Mouse (Mus musculus): Measurements from ENCODE around the gene Cdk4. TPM values are rescaled to one million over a fixed set of nuclear protein-coding genes. Genes with fewer than 3 reads are reported as not detected.

Cdk4 gene
- total RNA-seq (2021): 10 to 100 TPM; 29.7 to 38.9 TPM
- long read RNA-seq, experiment 1, transcript Cdk4-201 (8 exons, 2,053 nt): major isoform, 23 of 27 reads
- long read RNA-seq, experiment 1, partial matches to known transcripts: 0 of 27 reads
- long read RNA-seq, experiment 1, other reads (novel, unspliced or antisense): 4 of 27 reads
- long read RNA-seq, experiment 2, transcript Cdk4-201 (8 exons, 2,053 nt): major isoform, 29 of 41 reads
- long read RNA-seq, experiment 2, partial matches to known transcripts: 2 of 41 reads
- long read RNA-seq, experiment 2, other reads (novel, unspliced or antisense): 8 of 41 reads

GRCm38 (mm10) chr10:127063239-127063872 is at the start of gene Cdk4:
Cdk4 (plus strand) TSS chr10:127063534.
- intact Hi-C loops (cut with DNase I): no loop called here
- DNase-seq: peak; percentile 97

DNA sequence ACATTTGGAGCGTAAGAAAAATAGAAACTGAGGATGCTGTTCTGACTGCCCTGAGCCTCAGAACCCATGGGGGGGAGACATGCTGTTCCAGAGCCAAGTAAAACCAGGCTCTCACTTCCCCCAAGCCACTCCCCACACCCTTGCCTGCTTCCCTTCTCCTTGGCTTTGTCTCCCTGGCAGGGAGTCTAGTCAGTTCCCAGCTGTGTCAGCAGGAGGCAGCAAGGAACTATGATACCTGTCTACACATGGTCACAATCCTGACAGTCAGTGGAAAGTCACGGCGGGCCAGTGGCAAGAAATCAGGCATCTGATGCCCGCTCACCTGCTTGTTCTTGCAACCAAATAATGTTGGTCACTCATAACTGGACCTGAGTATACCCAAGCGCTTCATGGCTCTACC is 46.8 kb upstream of the Cdk4 start:
- intact Hi-C loops (cut with DNase I): no loop called here
- peak in 1 of 2 experiments; percentile 24 for DNase-seq

GRCm38 (mm10) chr10:127017071-127017470 is 46.3 kb upstream of the Cdk4 start:
- intact Hi-C loops (cut with DNase I): no loop called here
- DNase-seq: no peak

GRCm38 (mm10) chr10:127018422-127018821 is 44.9 kb upstream of the Cdk4 start:
- intact Hi-C loops (cut with DNase I): no loop called here
- DNase-seq: no peak

DNA sequence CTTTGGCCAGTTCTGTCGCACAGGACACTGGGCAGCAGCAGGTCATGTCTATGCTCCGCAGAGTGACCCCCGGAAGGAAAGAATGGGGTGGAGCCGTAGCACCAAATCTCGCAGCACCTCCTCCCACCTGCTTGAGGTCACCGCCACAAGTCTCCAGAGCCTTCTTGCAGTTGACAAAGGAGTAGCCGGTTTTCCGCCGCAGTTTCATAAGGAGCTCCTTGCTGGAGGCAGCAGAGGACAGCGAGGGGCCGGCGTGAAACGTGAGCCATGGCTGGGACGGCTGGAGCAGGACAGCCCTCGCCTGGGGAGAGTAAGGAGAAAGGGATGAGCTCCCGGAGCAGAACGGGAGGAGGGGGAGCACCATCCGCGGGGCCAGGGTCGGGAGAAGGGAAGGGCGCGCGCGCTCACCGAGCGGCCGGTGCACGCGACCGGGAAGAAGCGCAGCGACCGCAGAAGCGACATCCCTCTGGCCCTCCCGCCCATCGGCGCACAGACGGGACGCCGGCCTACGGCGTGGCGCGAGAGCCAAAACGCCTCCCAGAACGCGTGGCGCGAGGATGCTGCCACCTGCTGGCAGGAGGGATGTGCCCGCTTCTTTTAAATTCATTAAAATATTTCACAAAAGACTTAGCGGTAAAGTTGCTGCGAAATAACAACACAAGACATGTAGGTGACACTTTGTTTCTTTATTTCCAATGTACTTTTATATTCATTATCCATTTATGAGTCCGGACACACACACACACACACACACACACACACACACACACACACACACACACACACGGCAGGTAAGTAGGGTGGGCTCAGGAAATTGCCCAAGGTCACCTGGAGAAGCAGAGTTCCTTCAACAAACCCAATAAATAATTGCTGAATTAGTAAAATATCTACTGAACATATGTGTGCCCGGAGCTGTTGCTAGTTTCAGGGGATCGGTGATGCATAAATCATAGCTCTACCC is 32.7 kb upstream of the Cdk4 start, which contains the start of gene Tsfm:
Tsfm (minus strand) TSS at position 505 of the 961 bp plus-strand sequence.
- intact Hi-C loops (cut with DNase I): loop anchor here (1.0 to 5.0 kb wide), 2 partner anchors 38 to 111 kb away; no protein-coding TSS in a partner anchor
- DNase-seq: peak; percentile 88 to 92

DNA sequence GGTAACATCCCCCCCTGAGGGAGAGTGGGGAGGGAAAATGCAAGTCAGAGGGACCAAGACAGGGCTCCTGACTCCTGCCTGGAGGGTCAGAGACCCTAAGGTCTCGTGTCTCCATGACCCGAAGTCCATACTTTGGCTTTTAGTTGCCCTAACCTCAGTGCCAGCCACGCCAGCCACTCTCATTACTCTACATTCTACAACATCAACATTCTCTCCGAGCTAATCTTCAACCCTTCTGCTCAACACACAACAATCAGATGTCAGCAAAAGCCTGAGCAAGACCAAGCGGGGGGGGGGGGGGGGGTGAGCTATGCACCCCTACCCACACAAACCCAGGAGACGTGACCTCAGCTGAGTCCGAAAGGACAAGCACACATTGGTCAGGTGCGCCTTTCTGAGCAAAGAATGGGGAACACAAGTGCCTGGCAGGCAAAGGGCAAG is 30.0 kb upstream of the Cdk4 start:
- intact Hi-C loops (cut with DNase I): loop anchor here (5.0 kb wide), 1 partner anchor 41 kb away; no protein-coding TSS in a partner anchor
- DNase-seq: no peak

DNA sequence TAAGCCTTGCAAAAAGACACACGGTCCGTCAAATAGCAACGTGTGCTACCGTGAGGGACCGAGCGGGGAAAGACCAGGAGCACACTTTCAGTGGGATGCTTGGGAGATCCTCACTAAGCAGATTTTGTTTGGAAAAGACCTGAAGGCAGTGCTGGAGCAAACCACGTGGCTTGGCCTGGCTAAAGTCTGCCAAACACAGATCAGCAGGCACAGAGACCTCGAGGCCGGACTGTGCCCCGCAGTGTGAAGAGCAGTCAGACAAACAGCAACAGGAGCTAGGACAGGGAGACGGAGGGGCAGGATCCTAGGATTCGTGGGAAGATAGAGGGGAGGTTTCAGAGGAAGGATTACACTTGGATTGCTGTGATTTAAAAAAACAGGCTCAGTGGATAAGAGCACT is 27.1 kb upstream of the Cdk4 start:
- DNase-seq: no peak
- intact Hi-C loops (cut with DNase I): no loop called here

- intact Hi-C loops (cut with DNase I): no loop called here
- no peak for DNase-seq
These were observed 25.7 kb upstream of the Cdk4 start for GRCm38 (mm10) chr10:127037641-127038040.

DNA sequence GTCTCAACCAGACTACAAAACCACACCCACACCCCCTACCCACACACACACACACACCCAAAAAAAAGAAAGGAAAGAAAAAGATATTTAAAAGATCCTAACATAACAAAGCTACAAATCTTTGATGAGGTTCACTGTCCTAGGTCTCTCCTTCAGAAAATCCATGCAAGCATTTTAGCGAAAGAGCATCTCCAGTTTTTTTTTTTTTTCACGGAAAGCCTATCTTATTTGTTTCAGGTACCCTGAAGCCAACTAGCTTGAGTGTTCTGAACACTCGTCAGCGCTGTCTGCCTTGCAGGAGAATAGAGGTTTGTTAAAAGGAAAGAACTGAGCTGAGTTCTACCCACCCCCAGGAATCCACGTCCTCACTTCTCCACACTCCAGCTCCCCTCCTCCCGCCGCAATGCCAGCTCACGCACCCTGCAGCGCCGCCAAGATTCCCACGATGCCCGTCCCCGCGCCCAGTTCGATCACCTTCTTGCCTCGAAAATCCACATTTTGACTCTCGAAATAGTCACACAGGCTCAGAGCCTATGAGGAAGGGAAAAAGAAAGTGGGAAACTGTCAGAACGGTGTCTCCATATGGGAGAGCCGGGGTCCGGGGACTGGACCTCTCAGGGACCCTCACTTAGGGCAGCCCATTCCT is 22.6 kb upstream of the Cdk4 start:
- DNase-seq: no peak
- intact Hi-C loops (cut with DNase I): no loop called here

DNA sequence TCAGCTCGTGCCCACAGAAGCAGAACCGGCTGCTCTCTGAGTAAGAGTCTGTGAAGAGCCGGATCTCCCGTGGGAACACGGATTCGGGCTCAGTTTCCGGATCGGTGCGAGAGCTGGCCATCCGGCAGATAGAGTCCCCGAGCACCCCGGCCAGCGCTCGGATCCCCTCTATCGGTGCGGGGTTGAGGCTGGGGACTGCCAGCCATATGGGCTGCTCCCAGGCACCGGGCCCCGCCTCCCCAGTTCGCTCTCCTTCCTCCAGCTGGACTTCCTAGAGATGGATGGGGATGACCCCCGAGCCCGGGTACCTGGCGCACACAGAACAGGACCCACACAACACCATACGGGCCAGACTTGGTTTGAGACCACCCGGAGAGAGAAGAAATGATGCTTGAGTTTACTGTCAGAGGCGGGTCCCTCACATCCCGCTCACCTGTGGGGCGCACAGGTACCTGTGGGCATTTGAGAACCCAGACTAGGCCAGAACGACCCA is 22.0 kb upstream of the Cdk4 start, which contains the start of the genes Mettl1 and Eef1akmt3:
Mettl1 (plus strand) TSS at position 141 of the 493 bp plus-strand sequence.
Eef1akmt3 (minus strand) TSS at position 240 of the 493 bp plus-strand sequence.
- intact Hi-C loops (cut with DNase I): no loop called here
- DNase-seq: peak in 1 of 2 experiments; percentile 34

- peak; percentile 79 to 88 for DNase-seq
- intact Hi-C loops (cut with DNase I): no loop called here
These were observed 21.5 kb upstream of the Cdk4 start for GRCm38 (mm10) chr10:127041774-127042338.

DNA sequence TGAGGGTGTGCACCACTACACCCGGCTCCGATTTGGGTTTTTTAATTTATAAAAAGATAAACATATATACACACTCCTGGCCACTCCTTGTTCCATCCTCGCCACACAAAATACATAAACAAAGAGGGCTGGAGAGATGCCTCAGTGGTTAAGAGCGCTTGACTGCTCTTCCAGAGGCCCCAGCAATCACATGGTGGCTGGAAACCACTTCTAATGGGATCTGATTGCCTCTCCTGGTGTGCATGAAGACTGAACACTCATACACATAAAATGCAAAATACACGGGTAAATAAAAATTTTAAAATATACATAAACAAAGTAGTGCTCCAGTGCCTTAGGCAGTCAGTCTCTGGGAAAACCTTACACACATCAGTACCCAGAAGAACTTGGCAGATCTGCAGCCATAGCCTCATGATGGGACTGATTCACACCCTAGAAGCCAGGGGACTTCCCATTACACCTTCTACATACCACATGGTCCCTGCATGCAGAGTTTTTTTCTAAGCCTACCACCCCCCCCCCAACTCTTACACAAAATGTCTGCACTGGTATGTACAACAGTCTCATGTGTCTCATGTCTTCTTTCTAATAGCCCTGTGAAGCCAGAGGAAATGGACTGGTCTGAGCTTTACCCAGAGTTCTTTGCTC is 20.7 kb upstream of the Cdk4 start:
- DNase-seq: no peak
- intact Hi-C loops (cut with DNase I): no loop called here

DNA sequence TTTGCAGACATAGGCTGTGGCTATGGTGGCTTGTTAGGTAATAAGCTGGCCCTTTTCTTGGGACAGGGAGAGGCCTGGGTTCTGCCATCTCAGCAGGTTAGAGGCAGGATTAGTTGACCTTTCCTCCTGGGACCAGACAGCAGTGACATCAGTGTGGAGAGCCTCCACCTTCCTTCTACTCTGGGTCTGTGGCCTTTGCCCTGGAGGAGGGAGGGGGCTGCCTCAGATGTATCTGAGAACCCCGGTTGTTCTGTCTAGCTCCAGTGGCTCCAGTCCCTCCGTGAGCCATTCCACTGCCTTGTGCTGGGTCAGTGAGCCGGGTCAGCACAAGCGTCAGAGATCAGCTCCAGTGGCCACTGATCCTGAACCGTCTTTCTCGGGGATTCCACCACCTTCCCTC is 20.1 kb upstream of the Cdk4 start:
- DNase-seq: no peak
- intact Hi-C loops (cut with DNase I): no loop called here

DNA sequence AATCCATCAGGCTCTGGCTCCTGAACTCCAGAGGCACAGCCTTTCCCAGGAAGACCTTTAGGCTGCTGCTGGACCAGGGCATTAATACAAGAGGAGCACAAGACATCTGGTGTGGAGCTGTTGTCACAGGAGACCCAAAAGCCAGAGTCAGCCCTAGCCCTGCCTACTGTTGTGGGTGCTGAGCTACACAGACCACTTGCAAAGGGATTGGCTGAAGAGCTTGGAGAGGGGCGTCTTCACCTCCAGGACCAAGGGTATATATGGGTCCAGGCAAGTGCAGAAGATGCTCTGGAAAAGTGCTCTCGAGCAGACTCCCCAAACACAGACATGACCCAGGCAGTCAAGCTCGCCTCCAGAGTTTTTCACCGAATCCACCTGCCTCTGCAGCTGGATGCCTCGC is 15.4 kb upstream of the Cdk4 start, which contains the start of gene Cyp27b1:
Cyp27b1 (plus strand) TSS at position 297 of the 400 bp plus-strand sequence.
- intact Hi-C loops (cut with DNase I): no loop called here
- no peak for DNase-seq

GRCm38 (mm10) chr10:127048608-127049394 is 14.5 kb upstream of the Cdk4 start:
- intact Hi-C loops (cut with DNase I): no loop called here

DNA sequence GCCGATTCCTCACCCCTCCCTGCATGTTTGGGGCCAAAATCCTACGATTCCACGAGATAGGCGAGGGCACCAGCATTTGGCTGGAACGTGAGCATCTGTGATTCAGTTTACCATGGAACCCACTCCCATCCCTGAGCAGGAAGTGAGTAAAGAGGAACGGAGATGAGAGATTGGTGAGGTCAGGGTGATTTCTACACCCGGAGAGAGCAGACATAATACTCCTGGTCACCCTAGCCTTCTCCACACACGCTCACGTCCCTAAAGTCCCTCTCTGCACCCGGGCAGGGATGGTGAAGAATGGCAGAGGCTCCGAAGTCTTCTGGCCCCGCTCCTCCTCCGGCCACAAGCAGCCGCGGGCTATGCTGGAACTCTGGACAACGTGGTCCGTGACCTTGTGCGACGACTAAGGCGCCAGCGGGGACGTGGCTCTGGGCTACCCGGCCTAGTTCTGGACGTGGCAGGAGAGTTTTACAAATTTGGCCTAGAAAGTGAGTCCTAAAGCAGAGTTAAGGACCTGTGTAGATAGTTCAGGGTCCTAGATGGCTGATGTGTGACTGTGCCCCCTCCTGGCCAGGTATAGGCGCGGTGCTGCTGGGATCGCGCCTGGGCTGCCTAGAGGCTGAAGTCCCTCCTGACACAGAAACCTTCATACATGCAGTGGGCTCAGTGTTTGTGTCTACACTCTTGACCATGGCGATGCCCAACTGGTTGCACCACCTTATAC is 13.8 kb upstream of the Cdk4 start:
- no peak for DNase-seq
- intact Hi-C loops (cut with DNase I): no loop called here

More at GRCm38 (mm10) chr10:127048608-127049394, 14.5 kb upstream of the Cdk4 start:
- DNase-seq: no peak

DNA sequence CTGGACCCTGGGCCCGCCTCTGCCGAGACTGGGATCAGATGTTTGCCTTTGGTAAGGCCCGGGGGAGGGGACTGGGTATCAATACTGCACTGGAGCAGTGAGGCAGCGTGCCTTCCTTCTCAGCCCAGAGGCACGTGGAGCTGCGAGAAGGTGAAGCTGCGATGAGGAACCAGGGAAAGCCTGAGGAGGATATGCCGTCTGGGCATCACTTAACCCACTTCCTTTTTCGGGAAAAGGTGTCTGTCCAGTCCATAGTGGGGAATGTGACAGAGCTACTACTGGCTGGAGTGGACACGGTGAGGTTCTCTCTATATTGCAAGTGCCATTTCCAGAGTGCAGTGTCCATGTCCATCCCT is 13.2 kb upstream of the Cdk4 start:
- intact Hi-C loops (cut with DNase I): no loop called here
- no peak for DNase-seq

DNA sequence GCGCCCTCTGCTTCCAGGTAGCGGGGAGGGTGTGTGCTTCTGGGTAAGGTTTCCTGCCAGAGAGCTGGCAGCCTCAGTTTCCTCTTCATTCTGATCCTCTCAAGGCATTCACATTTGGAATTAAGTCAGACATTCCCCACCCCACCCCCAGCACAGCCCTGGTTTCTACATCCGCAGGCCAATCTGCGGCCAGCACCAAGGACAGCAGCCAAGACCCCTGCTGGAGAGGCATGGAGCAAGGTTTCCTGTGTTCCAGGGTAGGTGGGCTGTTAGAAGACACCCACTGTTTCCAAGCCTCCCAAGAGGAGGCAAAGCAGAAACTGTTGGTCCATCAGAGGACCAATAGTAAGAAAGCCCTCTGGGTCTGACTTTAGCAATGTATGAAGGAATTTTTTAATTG is 8.7 kb upstream of the Cdk4 start:
- intact Hi-C loops (cut with DNase I): no loop called here
- no peak for DNase-seq
